Mouse (Mus musculus) kidney, embryonic 15.5 days (tissue): ENCODE measurements around the gene Rims1. TPM values are rescaled to one million over a fixed set of nuclear protein-coding genes. Genes with fewer than 3 reads are reported as not detected.
A peak's percentile ranks its signal among the peaks of the same experiment; 100 is the strongest.

ENCODE experiments used
- ATAC-seq: fragments of 200-750 bp; cut with Nextera tagmentation; replicated peaks from 2 replicates; pipeline ENCODE4 v1.8.0; 2017; ENCODE audit warnings: moderate TSS enrichment; ENCODE audit not compliant: low FRiP score
- H3K27ac ChIP-seq: fragments of 300-500 bp; sonication (generic); 2 replicates; pipeline ENCODE4 v1.5.1; 2015; ENCODE audit warnings: mild to moderate bottlenecking, inconsistent platforms
- H3K27me3 ChIP-seq: fragments of 300-500 bp; sonication (generic); 2 replicates; pipeline ENCODE4 v1.6.1; 2015; ENCODE audit warnings: inconsistent platforms
- H3K36me3 ChIP-seq: fragments of 300-500 bp; sonication (generic); 2 replicates; pipeline ENCODE4 v1.6.1; 2015; ENCODE audit warnings: inconsistent platforms
- H3K4me1 ChIP-seq: fragments of 300-500 bp; sonication (generic); 2 replicates; pipeline ENCODE4 v1.6.1; 2015; ENCODE audit warnings: inconsistent platforms
- H3K4me2 ChIP-seq: fragments of 300-500 bp; sonication (generic); 2 replicates; pipeline ENCODE4 v1.6.1; 2015; ENCODE audit warnings: moderate library complexity, mild to moderate bottlenecking, inconsistent platforms
- H3K4me3 ChIP-seq: fragments of 300-500 bp; sonication (generic); replicated peaks from 2 replicates; pipeline ENCODE4 v1.5.1; 2015; ENCODE audit warnings: mild to moderate bottlenecking, inconsistent platforms
- H3K9ac ChIP-seq: fragments of 300-500 bp; sonication (generic); 2 replicates; pipeline ENCODE4 v1.6.1; 2015; ENCODE audit warnings: mild to moderate bottlenecking, inconsistent platforms
- H3K9me3 ChIP-seq: fragments of 300-500 bp; sonication (generic); replicated peaks from 2 replicates; pipeline ENCODE4 v1.6.1; 2016; ENCODE audit warnings: inconsistent platforms
- WGBS: fragments of 180-500 bp; shearing (Covaris S2); methylation state at CpG from one replicate; pipeline ENCODE4 v1.1.7; 2015; ENCODE audit warnings: mixed read lengths; 5-methylcytosine and 5-hydroxymethylcytosine counted together
- polyA plus RNA-seq: library from polyadenylated mRNA; unstranded; fragments of >200 nt; fragmentation: Nextera tagmentation; extraction: Ambion mirVana; gene quantifications from 2 replicates; pipeline ENCODE4 v1.2.1, GENCODE M21; 2015

Gene Rims1
- 0.98 and 2.4 TPM in 2 replicates for polyA plus RNA-seq

- Histone ChIP-seq H3K4me1 (peaks cover 10% of the 10 kb centered on the region), H3K36me3 (no peaks in the 10 kb centered on the region), H3K27me3 (peaks cover 26% of the 10 kb centered on the region), H3K9me3 (no peaks in the 10 kb centered on the region), H3K4me2 (peak within 1 kb of the TSS; percentile 98), H3K4me3 (peak within 1 kb of the TSS; percentile 68), H3K9ac (peak within 1 kb of the TSS; percentile 60), H3K27ac (no peak within 1 kb of the TSS)
- 1% methylated on average over 54 of the region's 76 CpGs for WGBS
- peak; percentile 96 for ATAC-seq
These were observed at the start of gene Rims1 for GRCm38 (mm10) chr1:22805726-22806625. TSS of gene Rims1 (minus strand) at chr1:22805994.

- H3K9ac ChIP-seq: 0 out of 2 replicates have a peak overlapping the region, but pooled peaks have one; percentile 60
- ATAC-seq: no peak
- 29% methylated on average over 8 of the region's 8 CpGs for WGBS
These were observed 867 bp upstream of the Rims1 start for GRCm38 (mm10) chr1:22806626-22807096.

GRCm38 (mm10) chr1:22805025-22805725 is 619 bp downstream of the Rims1 start:
- H3K27ac ChIP-seq: no peak overlapping the region
- peak overlapping the region; percentile 60 for H3K9ac ChIP-seq
- no peaks in the 10 kb centered on the region for H3K36me3 ChIP-seq
- H3K4me2 ChIP-seq: peak overlapping the region; percentile 98
- H3K4me3 ChIP-seq: peak overlapping the region; percentile 68
- H3K9me3 ChIP-seq: no peaks in the 10 kb centered on the region
- peak; percentile 46 for ATAC-seq
- H3K27me3 ChIP-seq: peaks cover 26% of the 10 kb centered on the region
- peaks cover 10% of the 10 kb centered on the region for H3K4me1 ChIP-seq
- WGBS: 7% methylated on average over 14 of the region's 15 CpGs

More at GRCm38 (mm10) chr1:22806626-22807096, 867 bp upstream of the Rims1 start:
- no peak overlapping the region for H3K27ac ChIP-seq
- H3K4me3 ChIP-seq: peak overlapping the region; percentile 68; the same call in 1 of the 2 replicates
- H3K4me1 ChIP-seq: peaks cover 10% of the 10 kb centered on the region
- H3K36me3 ChIP-seq: no peaks in the 10 kb centered on the region
- peaks cover 26% of the 10 kb centered on the region for H3K27me3 ChIP-seq
- H3K9me3 ChIP-seq: no peaks in the 10 kb centered on the region
- H3K4me2 ChIP-seq: peak overlapping the region; percentile 98

- H3K36me3 ChIP-seq: no peaks in the 10 kb centered on the region
- H3K4me2 ChIP-seq: no peak overlapping the region
- ATAC-seq: no peak
- H3K9me3 ChIP-seq: no peaks in the 10 kb centered on the region
- H3K27ac ChIP-seq: no peak overlapping the region
- peaks cover 24% of the 10 kb centered on the region for H3K27me3 ChIP-seq
- H3K4me3 ChIP-seq: no peak overlapping the region
- peaks cover 10% of the 10 kb centered on the region for H3K4me1 ChIP-seq
- 70% methylated on average over 4 of the region's 4 CpGs for WGBS
- H3K9ac ChIP-seq: no peak overlapping the region
These were observed 1.5 kb downstream of the Rims1 start for GRCm38 (mm10) chr1:22804148-22804885.

GRCm38 (mm10) chr1:22803471-22803870 is 2.3 kb downstream of the Rims1 start:
- no peak for ATAC-seq
- 62% methylated on average over 2 of the region's 2 CpGs for WGBS
- Histone ChIP-seq H3K9ac (no peak overlapping the region), H3K9me3 (no peaks in the 10 kb centered on the region), H3K27ac (no peak overlapping the region), H3K36me3 (no peaks in the 10 kb centered on the region), H3K4me1 (peaks cover 10% of the 10 kb centered on the region), H3K27me3 (peaks cover 22% of the 10 kb centered on the region), H3K4me3 (no peak overlapping the region), H3K4me2 (no peak overlapping the region)

GRCm38 (mm10) chr1:22800276-22800675 is 5.5 kb downstream of the Rims1 start:
- no peak overlapping the region for H3K9ac ChIP-seq
- WGBS: 56% methylated on average over 5 of the region's 5 CpGs
- no peak overlapping the region for H3K4me3 ChIP-seq
- H3K4me1 ChIP-seq: peaks cover 3% of the 10 kb centered on the region
- H3K4me2 ChIP-seq: no peak overlapping the region
- ATAC-seq: no peak
- H3K36me3 ChIP-seq: no peaks in the 10 kb centered on the region
- no peak overlapping the region for H3K27ac ChIP-seq
- peaks cover 8% of the 10 kb centered on the region; the same call in 1 of the 2 replicates for H3K27me3 ChIP-seq
- H3K9me3 ChIP-seq: no peaks in the 10 kb centered on the region

GRCm38 (mm10) chr1:22797091-22797490 is 8.7 kb downstream of the Rims1 start:
- H3K27me3 ChIP-seq: no peaks in the 10 kb centered on the region
- H3K9me3 ChIP-seq: no peaks in the 10 kb centered on the region
- ATAC-seq: no peak
- H3K4me3 ChIP-seq: no peak overlapping the region
- H3K9ac ChIP-seq: no peak overlapping the region
- H3K4me1 ChIP-seq: no peaks in the 10 kb centered on the region
- H3K36me3 ChIP-seq: no peaks in the 10 kb centered on the region
- no peak overlapping the region for H3K4me2 ChIP-seq
- whole genome bisulfite sequencing: 80% methylated on average over 5 of the region's 5 CpGs
- no peak overlapping the region for H3K27ac ChIP-seq

GRCm38 (mm10) chr1:22789391-22789909 is 16.3 kb downstream of the Rims1 start:
- Histone ChIP-seq H3K9ac (no peak overlapping the region), H3K4me3 (no peak overlapping the region), H3K27me3 (no peaks in the 10 kb centered on the region), H3K9me3 (no peaks in the 10 kb centered on the region), H3K4me1 (no peaks in the 10 kb centered on the region), H3K4me2 (no peak overlapping the region), H3K27ac (no peak overlapping the region), H3K36me3 (no peaks in the 10 kb centered on the region)
- WGBS: 46% methylated on average over 7 of the region's 7 CpGs
- ATAC-seq: no peak

GRCm38 (mm10) chr1:22787616-22788015 is 18.2 kb downstream of the Rims1 start:
- H3K36me3 ChIP-seq: no peaks in the 10 kb centered on the region
- no peak overlapping the region for H3K9ac ChIP-seq
- H3K4me3 ChIP-seq: no peak overlapping the region
- 93% methylated on average over 5 of the region's 5 CpGs for WGBS
- no peak overlapping the region for H3K27ac ChIP-seq
- ATAC-seq: no peak
- no peaks in the 10 kb centered on the region for H3K27me3 ChIP-seq
- H3K9me3 ChIP-seq: no peaks in the 10 kb centered on the region
- no peak overlapping the region for H3K4me2 ChIP-seq
- no peaks in the 10 kb centered on the region for H3K4me1 ChIP-seq

- WGBS: 82% methylated on average over 7 of the region's 7 CpGs
- H3K36me3 ChIP-seq: no peaks in the 10 kb centered on the region
- no peaks in the 10 kb centered on the region for H3K4me1 ChIP-seq
- no peak overlapping the region for H3K9ac ChIP-seq
- no peak overlapping the region for H3K4me2 ChIP-seq
- H3K27ac ChIP-seq: no peak overlapping the region
- H3K9me3 ChIP-seq: no peaks in the 10 kb centered on the region
- no peak overlapping the region for H3K4me3 ChIP-seq
- ATAC-seq: no peak
- H3K27me3 ChIP-seq: no peaks in the 10 kb centered on the region
These were observed 35.1 kb downstream of the Rims1 start for GRCm38 (mm10) chr1:22770530-22771254.

- H3K36me3 ChIP-seq: no peaks in the 10 kb centered on the region
- ATAC-seq: no peak
- no peaks in the 10 kb centered on the region for H3K4me1 ChIP-seq
- H3K9ac ChIP-seq: no peak overlapping the region
- WGBS: 62% methylated on average over 4 of the region's 4 CpGs
- no peaks in the 10 kb centered on the region for H3K9me3 ChIP-seq
- no peak overlapping the region for H3K4me3 ChIP-seq
- no peak overlapping the region for H3K27ac ChIP-seq
- no peak overlapping the region for H3K4me2 ChIP-seq
- no peaks in the 10 kb centered on the region for H3K27me3 ChIP-seq
These were observed 42.4 kb downstream of the Rims1 start for GRCm38 (mm10) chr1:22763376-22763775.
